Mouse (Mus musculus) limb, embryonic 11.5 days (tissue): ENCODE data around the gene Dynlt1b. TPM values are rescaled to one million over a fixed set of nuclear protein-coding genes. Genes with fewer than 3 reads are reported as not detected.
"Not testable (repeated sequence)": the region's sequence is repeated elsewhere in the genome, so short reads cannot be mapped to it uniquely, and the experiment has no call there.

Experiments used
- ATAC-seq: fragments of 200-750 bp; cut with Nextera tagmentation; 2 replicates; pipeline ENCODE4 v1.8.0; 2017; ENCODE audit warnings: low read depth; ENCODE audit not compliant: insufficient number of reproducible peaks, low FRiP score, low TSS enrichment
- DNase-seq: peaks from one replicate; pipeline ENCODE4 v3.0.0-alpha.2; 2015; ENCODE audit warnings: low spot score
- H3K27ac ChIP-seq: fragments of 300-500 bp; sonication (generic); replicated peaks from 2 replicates; pipeline ENCODE4 v1.5.1; 2014; ENCODE audit warnings: low read depth, mild to moderate bottlenecking, low read length
- H3K27me3 ChIP-seq: fragments of 300-500 bp; sonication (generic); 2 replicates; pipeline ENCODE4 v1.6.1; 2014; ENCODE audit warnings: mild to moderate bottlenecking, low read length, mixed read lengths; ENCODE audit not compliant: control insufficient read depth, insufficient read depth
- H3K36me3 ChIP-seq: fragments of 300-500 bp; sonication (generic); 2 replicates; pipeline ENCODE4 v1.6.1; 2014; ENCODE audit warnings: mild to moderate bottlenecking, low read length, moderate library complexity, mixed read lengths; ENCODE audit not compliant: control insufficient read depth, insufficient read depth
- H3K4me1 ChIP-seq: fragments of 300-500 bp; sonication (generic); 2 replicates; pipeline ENCODE4 v1.6.1; 2014; ENCODE audit warnings: low read length, mixed read lengths; ENCODE audit not compliant: control insufficient read depth, insufficient read depth
- H3K4me2 ChIP-seq: fragments of 300-500 bp; sonication (generic); 2 replicates; pipeline ENCODE4 v1.6.1; 2014; ENCODE audit warnings: low read depth, mild to moderate bottlenecking, moderate library complexity; ENCODE audit not compliant: severe bottlenecking
- H3K4me3 ChIP-seq: fragments of 300-500 bp; sonication (generic); 2 replicates; pipeline ENCODE4 v1.5.1; 2014; ENCODE audit warnings: low read depth, low read length
- H3K9ac ChIP-seq: fragments of 300-500 bp; sonication (generic); 2 replicates; pipeline ENCODE4 v1.6.1; 2014; ENCODE audit warnings: mild to moderate bottlenecking, low read length
- H3K9me3 ChIP-seq: fragments of 300-500 bp; sonication (generic); 2 replicates; pipeline ENCODE4 v1.6.1; 2016; ENCODE audit warnings: low read length; ENCODE audit not compliant: control insufficient read depth
- WGBS: fragments of 180-500 bp; shearing (Covaris S2); extraction: QIAGEN DNeasy Blood & Tissue Kit; methylation state at CpG from one replicate; pipeline ENCODE4 v1.1.7; 2014; 5-methylcytosine and 5-hydroxymethylcytosine counted together
- polyA plus RNA-seq: library from polyadenylated mRNA; unstranded; fragments of >200 nt; fragmentation: Nextera tagmentation; extraction: Ambion mirVana; gene quantifications from 2 replicates; pipeline ENCODE4 v1.2.1, GENCODE M21; 2014

The Dynlt1b gene
- polyA plus RNA-seq, 1 experiment from 2014 or later: 502 TPM

- not testable (repeated sequence) for H3K36me3 ChIP-seq, DNase-seq, H3K27ac ChIP-seq, ATAC-seq, H3K4me2 ChIP-seq, H3K9ac ChIP-seq, H3K4me3 ChIP-seq, H3K4me1 ChIP-seq, H3K9me3 ChIP-seq, H3K27me3 ChIP-seq
- WGBS: 49% methylated on average over 8 of the region's 16 CpGs
Measured at GRCm38 (mm10) chr17:6445794-6446587, 16.1 kb downstream of the Dynlt1b start.

- not testable (repeated sequence) for H3K27ac ChIP-seq, H3K9ac ChIP-seq, H3K4me1 ChIP-seq, H3K4me2 ChIP-seq, H3K36me3 ChIP-seq, DNase-seq, H3K27me3 ChIP-seq, ATAC-seq, H3K4me3 ChIP-seq, H3K9me3 ChIP-seq
- WGBS: 84% methylated on average over 8 of the region's 8 CpGs
Measured at GRCm38 (mm10) chr17:6448293-6448692, 18.4 kb downstream of the Dynlt1b start.

- H3K9me3 ChIP-seq, DNase-seq, ATAC-seq, H3K4me3 ChIP-seq, H3K27ac ChIP-seq, H3K36me3 ChIP-seq, H3K4me2 ChIP-seq, H3K9ac ChIP-seq, H3K4me1 ChIP-seq, H3K27me3 ChIP-seq: not testable (repeated sequence)
- WGBS: 89% methylated on average over 12 of the region's 12 CpGs
Measured at GRCm38 (mm10) chr17:6449166-6449565, 19.3 kb downstream of the Dynlt1b start.

GRCm38 (mm10) chr17:6451205-6451604, 21.3 kb downstream of the Dynlt1b start:
- H3K36me3 ChIP-seq, H3K4me1 ChIP-seq, H3K9ac ChIP-seq, ATAC-seq, H3K27me3 ChIP-seq, H3K9me3 ChIP-seq, H3K4me3 ChIP-seq, H3K4me2 ChIP-seq, H3K27ac ChIP-seq, DNase-seq: not testable (repeated sequence)
- WGBS: 90% methylated on average over 2 of the region's 10 CpGs

GRCm38 (mm10) chr17:6452689-6453088, 22.8 kb downstream of the Dynlt1b start:
- H3K4me1 ChIP-seq, H3K4me3 ChIP-seq, H3K9ac ChIP-seq, H3K27ac ChIP-seq, H3K27me3 ChIP-seq, H3K4me2 ChIP-seq, H3K9me3 ChIP-seq, ATAC-seq, H3K36me3 ChIP-seq, DNase-seq: not testable (repeated sequence)
- 93% methylated on average over 8 of the region's 11 CpGs for WGBS

- WGBS: 92% methylated on average over 2 of the region's 2 CpGs
- not testable (repeated sequence) for H3K27me3 ChIP-seq, H3K4me1 ChIP-seq, H3K9me3 ChIP-seq, H3K4me2 ChIP-seq, H3K9ac ChIP-seq, ATAC-seq, H3K4me3 ChIP-seq, H3K36me3 ChIP-seq, DNase-seq, H3K27ac ChIP-seq
Measured at GRCm38 (mm10) chr17:6454703-6455102, 24.8 kb downstream of the Dynlt1b start.

- not testable (repeated sequence) for H3K9me3 ChIP-seq, H3K27me3 ChIP-seq, H3K4me3 ChIP-seq, H3K27ac ChIP-seq, H3K36me3 ChIP-seq, H3K4me1 ChIP-seq, H3K4me2 ChIP-seq, ATAC-seq, H3K9ac ChIP-seq, DNase-seq
- 95% methylated on average over 11 of the region's 12 CpGs for WGBS
Measured at GRCm38 (mm10) chr17:6455883-6456282, 26.0 kb downstream of the Dynlt1b start.

- H3K4me3 ChIP-seq, H3K36me3 ChIP-seq, DNase-seq, ATAC-seq, H3K4me1 ChIP-seq, H3K9ac ChIP-seq, H3K27me3 ChIP-seq, H3K4me2 ChIP-seq, H3K27ac ChIP-seq, H3K9me3 ChIP-seq: not testable (repeated sequence)
- 91% methylated on average over 13 of the region's 22 CpGs for WGBS
Measured at GRCm38 (mm10) chr17:6456614-6457402, 26.9 kb downstream of the Dynlt1b start.
